Mouse (Mus musculus) forebrain, embryonic 16.5 days (tissue): ENCODE measurements around the gene Aprt. TPM values are rescaled to one million over a fixed set of nuclear protein-coding genes. Genes with fewer than 3 reads are reported as not detected.

Source experiments
- ATAC-seq: fragments of 200-750 bp; cut with Nextera tagmentation; 2 replicates; pipeline ENCODE4 v1.8.0; 2017; ENCODE audit warnings: mild to moderate bottlenecking, moderate library complexity
- H3K27ac ChIP-seq: fragments of 300-500 bp; sonication (generic); 2 replicates; pipeline ENCODE4 v1.5.1; 2014; ENCODE audit warnings: low read length, control low read depth
- H3K27me3 ChIP-seq: fragments of 300-500 bp; sonication (generic); replicated peaks from 2 replicates; pipeline ENCODE4 v1.6.1; 2014; ENCODE audit warnings: low read length; ENCODE audit not compliant: control insufficient read depth, insufficient read depth
- H3K36me3 ChIP-seq: fragments of 300-500 bp; sonication (generic); 2 replicates; pipeline ENCODE4 v1.6.1; 2014; ENCODE audit not compliant: control insufficient read depth, insufficient read depth
- H3K4me1 ChIP-seq: fragments of 300-500 bp; sonication (generic); replicated peaks from 2 replicates; pipeline ENCODE4 v1.6.1; 2014; ENCODE audit warnings: low read length; ENCODE audit not compliant: control insufficient read depth, insufficient read depth
- H3K4me2 ChIP-seq: fragments of 300-500 bp; sonication (generic); 2 replicates; pipeline ENCODE4 v1.6.1; 2014; ENCODE audit warnings: mild to moderate bottlenecking, low read length, control low read depth
- H3K4me3 ChIP-seq: fragments of 300-500 bp; sonication (generic); replicated peaks from 2 replicates; pipeline ENCODE4 v1.5.1; 2014; ENCODE audit warnings: mild to moderate bottlenecking, low read length, control low read depth
- H3K9ac ChIP-seq: fragments of 300-500 bp; sonication (generic); replicated peaks from 2 replicates; pipeline ENCODE4 v1.6.1; 2014; ENCODE audit warnings: low read depth, low read length, control low read depth
- H3K9me3 ChIP-seq: fragments of 300-500 bp; sonication (generic); 2 replicates; pipeline ENCODE4 v1.6.1; 2016; ENCODE audit warnings: low read length; ENCODE audit not compliant: control insufficient read depth
- WGBS: fragments of 180-500 bp; shearing (Covaris S2); extraction: QIAGEN DNeasy Blood & Tissue Kit; methylation state at CpG from one replicate; pipeline ENCODE4 v1.1.7; 2014; 5-methylcytosine and 5-hydroxymethylcytosine counted together
- polyA plus RNA-seq: library from polyadenylated mRNA; unstranded; fragments of >200 nt; fragmentation: Nextera tagmentation; extraction: Ambion mirVana; gene quantifications from 2 replicates; pipeline ENCODE4 v1.2.1, GENCODE M21; 2015

Gene Aprt
- polyA plus RNA-seq, result 184 and 204 TPM in 2 replicates

GRCm38 (mm10) chr8:122576648-122577022 lies at the start of gene Aprt:
TSS of gene Aprt (minus strand) at chr8:122576909.
- peak; percentile 93 for ATAC-seq
- peak within 1 kb of the TSS; percentile 71 for H3K4me3 ChIP-seq
- no peak within 1 kb of the TSS for H3K27ac ChIP-seq
- H3K9me3 ChIP-seq, result no peaks in the 10 kb centered on the region
- WGBS, result under 1% methylated on average over 39 of the region's 39 CpGs
- H3K4me2 ChIP-seq, result peak within 1 kb of the TSS; percentile 69
- peak within 1 kb of the TSS; percentile 74 for H3K9ac ChIP-seq
- H3K27me3 ChIP-seq, result no peaks in the 10 kb centered on the region
- peaks cover 19% of the 10 kb centered on the region for H3K4me1 ChIP-seq
- no peaks in the 10 kb centered on the region for H3K36me3 ChIP-seq

- Histone ChIP-seq H3K4me1 (no peaks in the 10 kb centered on the region), H3K27ac (no peak overlapping the region), H3K36me3 (peaks cover 3% of the 10 kb centered on the region; the same call in 1 of the 2 replicates), H3K27me3 (no peaks in the 10 kb centered on the region), H3K9me3 (no peaks in the 10 kb centered on the region), H3K4me2 (no peak overlapping the region), H3K9ac (no peak overlapping the region), H3K4me3 (no peak overlapping the region)
- WGBS, result 85% methylated on average over 9 of the region's 9 CpGs
- no peak for ATAC-seq
Observed at GRCm38 (mm10) chr8:122625811-122626210, 49.1 kb upstream of the Aprt start.

- Histone ChIP-seq H3K4me2 (no peak overlapping the region), H3K4me1 (no peaks in the 10 kb centered on the region), H3K9ac (no peak overlapping the region), H3K4me3 (no peak overlapping the region), H3K9me3 (no peaks in the 10 kb centered on the region), H3K27ac (no peak overlapping the region), H3K36me3 (no peaks in the 10 kb centered on the region; the same call in 1 of the 2 replicates), H3K27me3 (no peaks in the 10 kb centered on the region)
- ATAC-seq, result no peak
- WGBS, result 78% methylated on average over 5 of the region's 5 CpGs
Observed at GRCm38 (mm10) chr8:122624653-122625052, 47.9 kb upstream of the Aprt start.

- no peaks in the 10 kb centered on the region; the same call in 1 of the 2 replicates for H3K36me3 ChIP-seq
- H3K4me2 ChIP-seq, result no peak overlapping the region
- H3K9me3 ChIP-seq, result no peaks in the 10 kb centered on the region
- H3K27me3 ChIP-seq, result no peaks in the 10 kb centered on the region
- H3K4me1 ChIP-seq, result no peaks in the 10 kb centered on the region
- WGBS, result 89% methylated on average over 17 of the region's 17 CpGs
- H3K4me3 ChIP-seq, result no peak overlapping the region
- no peak for ATAC-seq
- no peak overlapping the region for H3K9ac ChIP-seq
- H3K27ac ChIP-seq, result no peak overlapping the region
Observed at GRCm38 (mm10) chr8:122623844-122624642, 47.3 kb upstream of the Aprt start.

- no peak within 1 kb of the TSS for H3K4me2 ChIP-seq
- H3K9ac ChIP-seq, result no peak within 1 kb of the TSS
- ATAC-seq, result no peak
- peaks cover 2% of the 10 kb centered on the region; the same call in 1 of the 2 replicates for H3K4me1 ChIP-seq
- H3K9me3 ChIP-seq, result no peaks in the 10 kb centered on the region
- WGBS, result 71% methylated on average over 6 of the region's 6 CpGs
- no peak within 1 kb of the TSS for H3K4me3 ChIP-seq
- no peaks in the 10 kb centered on the region for H3K27me3 ChIP-seq
- no peaks in the 10 kb centered on the region for H3K36me3 ChIP-seq
- no peak within 1 kb of the TSS for H3K27ac ChIP-seq
Observed at GRCm38 (mm10) chr8:122622727-122623126, 46.0 kb upstream of the Aprt start, which contains the start of gene Pabpn1l. TSS of gene Pabpn1l (minus strand) at chr8:122622739.

- Histone ChIP-seq H3K9ac (no peak overlapping the region), H3K27ac (no peak overlapping the region), H3K4me2 (no peak overlapping the region), H3K4me3 (no peak overlapping the region), H3K27me3 (no peaks in the 10 kb centered on the region), H3K4me1 (peaks cover 2% of the 10 kb centered on the region; the same call in 1 of the 2 replicates), H3K9me3 (no peaks in the 10 kb centered on the region), H3K36me3 (no peaks in the 10 kb centered on the region)
- 38% methylated on average over 5 of the region's 5 CpGs for WGBS
- ATAC-seq, result no peak
Observed at GRCm38 (mm10) chr8:122620446-122620845, 43.7 kb upstream of the Aprt start.

GRCm38 (mm10) chr8:122618660-122619378 lies 42.1 kb upstream of the Aprt start:
- Histone ChIP-seq H3K27ac (no peak overlapping the region), H3K36me3 (no peaks in the 10 kb centered on the region), H3K4me1 (peaks cover 2% of the 10 kb centered on the region; the same call in 1 of the 2 replicates), H3K4me2 (no peak overlapping the region), H3K9ac (no peak overlapping the region), H3K9me3 (no peaks in the 10 kb centered on the region), H3K27me3 (no peaks in the 10 kb centered on the region), H3K4me3 (no peak overlapping the region)
- no peak for ATAC-seq
- WGBS, result 68% methylated on average over 6 of the region's 6 CpGs

GRCm38 (mm10) chr8:122617947-122618546 lies 41.3 kb upstream of the Aprt start:
- Histone ChIP-seq H3K27me3 (no peaks in the 10 kb centered on the region), H3K9me3 (no peaks in the 10 kb centered on the region), H3K9ac (no peak overlapping the region), H3K27ac (no peak overlapping the region), H3K4me3 (no peak overlapping the region), H3K4me2 (no peak overlapping the region), H3K4me1 (peaks cover 2% of the 10 kb centered on the region; the same call in 1 of the 2 replicates), H3K36me3 (no peaks in the 10 kb centered on the region)
- ATAC-seq, result 0 out of 2 replicates have a peak, but pooled peaks have one; percentile 47
- WGBS, result 31% methylated on average over 5 of the region's 7 CpGs
